ENCODE assay signal across 32 mouse cellular contexts in genomic region chr1:36267595-36267994, GRCm38 (mm10).
"Had no signal": no experiment of that assay in that cellular context is flagged by ENCODE, and none has a peak within 500 bp of the region (broad histone marks: within the 10 kb centered on the region; RNA-seq: fewer than 3 reads in every experiment).

No protein-coding gene starts in this region.

- H3K36me3 ChIP-seq: limb, embryonic 10.5 days; limb, embryonic 12.5 days; limb, embryonic 13.5 days; limb, embryonic 15.5 days; liver, embryonic 12.5 days; liver, embryonic 13.5 days; liver, embryonic 15.5 days; lung, embryonic 15.5 days; midbrain, embryonic 10.5 days; midbrain, embryonic 12.5 days; midbrain, embryonic 13.5 days; midbrain, embryonic 15.5 days; neural tube, embryonic 12.5 days had no signal

- H3K4me2 ChIP-seq: limb, embryonic 12.5 days; limb, embryonic 13.5 days; limb, embryonic 15.5 days; liver, embryonic 11.5 days; liver, embryonic 12.5 days; liver, embryonic 13.5 days; liver, embryonic 15.5 days; lung, embryonic 14.5 days; lung, embryonic 15.5 days; midbrain, embryonic 11.5 days; midbrain, embryonic 12.5 days; midbrain, embryonic 13.5 days; midbrain, embryonic 15.5 days; neural tube, embryonic 12.5 days had no signal

- H3K4me1 ChIP-seq: midbrain, embryonic 12.5 days; midbrain, embryonic 15.5 days had no signal

- H3K9me3 ChIP-seq: limb, embryonic 10.5 days; limb, embryonic 12.5 days; limb, embryonic 13.5 days; limb, embryonic 15.5 days; liver, embryonic 12.5 days; liver, embryonic 13.5 days; liver, embryonic 15.5 days; lung, embryonic 15.5 days; midbrain, embryonic 10.5 days; midbrain, embryonic 12.5 days; midbrain, embryonic 13.5 days; midbrain, embryonic 15.5 days; neural tube, embryonic 12.5 days had no signal

- ATAC-seq: liver, embryonic 12.5 days; liver, postnatal 0 days; lung, postnatal 0 days; midbrain, embryonic 13.5 days; midbrain, embryonic 15.5 days; midbrain, embryonic 16.5 days had no signal

- H3K9ac ChIP-seq: limb, embryonic 12.5 days; limb, embryonic 13.5 days; limb, embryonic 15.5 days; liver, embryonic 12.5 days; liver, embryonic 13.5 days; liver, embryonic 14.5 days; liver, embryonic 15.5 days; liver, postnatal 0 days; lung, embryonic 14.5 days; lung, embryonic 15.5 days; midbrain, embryonic 12.5 days; midbrain, embryonic 13.5 days; midbrain, embryonic 15.5 days; neural tube, embryonic 12.5 days had no signal

- H3K27ac ChIP-seq: left cerebral cortex, adult 2 months; limb, embryonic 10.5 days; limb, embryonic 12.5 days; limb, embryonic 13.5 days; limb, embryonic 15.5 days; liver, embryonic 12.5 days; liver, embryonic 13.5 days; liver, embryonic 14.5 days; liver, embryonic 15.5 days; lung, embryonic 15.5 days; macrophage; midbrain, embryonic 10.5 days; midbrain, embryonic 12.5 days; midbrain, embryonic 13.5 days; midbrain, embryonic 15.5 days; neural tube, embryonic 12.5 days had no signal

- DNase-seq: left cerebral cortex, postnatal 4 days; liver; liver, embryonic 13.5 days; liver, postnatal 0 days; lung, adult 18-20 months; lung, adult 2 months; lung, embryonic 14.5 days; lung, postnatal 10 days; lung, postnatal 14 days; lung, postnatal 36 days; lung, postnatal 4 days; midbrain, embryonic 14.5 days had no signal

- H3K4me3 ChIP-seq: left cerebral cortex, adult 2 months; limb, embryonic 10.5 days; limb, embryonic 12.5 days; limb, embryonic 13.5 days; limb, embryonic 15.5 days; liver, embryonic 12.5 days; liver, embryonic 13.5 days; liver, embryonic 15.5 days; lung, embryonic 15.5 days; midbrain, embryonic 10.5 days; midbrain, embryonic 12.5 days; midbrain, embryonic 13.5 days; midbrain, embryonic 15.5 days; myocyte; neural tube, embryonic 12.5 days had no signal
